Mouse (Mus musculus) heart, postnatal 0 days (tissue): ENCODE results near the gene Neu2.

Experiments used
- CTCF ChIP-seq: IDR thresholded peaks from 2 replicates; pipeline ENCODE4 v1.5.1; 2016; ENCODE audit warnings: antibody characterized with exemption, control low read depth, low read depth
- EP300 ChIP-seq: IDR thresholded peaks from 2 replicates; pipeline ENCODE4 v1.6.1; 2016; ENCODE audit warnings: antibody characterized with exemption, low read depth

- TF ChIP-seq CTCF (no peak), EP300 (no peak)
Observed at GRCm38 (mm10) chr1:87505524-87505923, 4.2 kb upstream of the Neu2 start.
